Mouse (Mus musculus): Measurements from ENCODE around the gene Tnfrsf9. TPM values are rescaled to one million over a fixed set of nuclear protein-coding genes. Genes with fewer than 3 reads are reported as not detected.

The Tnfrsf9 gene
- polyA plus RNA-seq, 1 experiment from 2014 or later: 0.12 TPM

- 6% methylated on average over 1 of the region's 1 CpGs for WGBS (ENCODE audit: insufficient replicate concordance)
- no peak overlapping the region for H3K27ac ChIP-seq
- H3K4me3 ChIP-seq: no peak overlapping the region
- no peaks in the 10 kb centered on the region for H3K9me3 ChIP-seq (replicated peaks)
- H3K36me3 ChIP-seq: no peaks in the 10 kb centered on the region
- no peak overlapping the region for H3K4me2 ChIP-seq
- no peak overlapping the region for H3K9ac ChIP-seq
- no peaks in the 10 kb centered on the region for H3K4me1 ChIP-seq
- no peak for ATAC-seq
- H3K27me3 ChIP-seq (replicated peaks): no peaks in the 10 kb centered on the region
Measured at GRCm38 (mm10) chr4:150975145-150975544, 60.8 kb downstream of the Tnfrsf9 start.

GRCm38 (mm10) chr4:150978156-150978910 is 64.0 kb downstream of the Tnfrsf9 start:
- Histone ChIP-seq H3K4me2 (no peak overlapping the region), H3K4me1 (no peaks in the 10 kb centered on the region), H3K9me3 (replicated peaks) (no peaks in the 10 kb centered on the region), H3K27me3 (replicated peaks) (no peaks in the 10 kb centered on the region), H3K36me3 (no peaks in the 10 kb centered on the region), H3K9ac (no peak overlapping the region), H3K4me3 (no peak overlapping the region), H3K27ac (no peak overlapping the region)
- ATAC-seq: no peak
- 78% methylated on average over 21 of the region's 21 CpGs for WGBS (ENCODE audit: insufficient replicate concordance)

- no peaks in the 10 kb centered on the region for H3K27me3 ChIP-seq (replicated peaks)
- no peak overlapping the region for H3K9ac ChIP-seq
- no peak overlapping the region for H3K4me3 ChIP-seq
- H3K4me1 ChIP-seq: no peaks in the 10 kb centered on the region
- H3K9me3 ChIP-seq (replicated peaks): no peaks in the 10 kb centered on the region
- H3K27ac ChIP-seq: no peak overlapping the region
- no peaks in the 10 kb centered on the region for H3K36me3 ChIP-seq
- 72% methylated on average over 9 of the region's 9 CpGs for WGBS (ENCODE audit: insufficient replicate concordance)
- no peak for ATAC-seq
- H3K4me2 ChIP-seq: no peak overlapping the region
Measured at GRCm38 (mm10) chr4:150979455-150979854, 65.1 kb downstream of the Tnfrsf9 start.

- no peak overlapping the region for H3K27ac ChIP-seq
- H3K27me3 ChIP-seq (replicated peaks): no peaks in the 10 kb centered on the region
- no peak for ATAC-seq
- no peaks in the 10 kb centered on the region for H3K4me1 ChIP-seq
- WGBS (ENCODE audit: insufficient replicate concordance): 67% methylated on average over 5 of the region's 5 CpGs
- no peak overlapping the region for H3K4me3 ChIP-seq
- H3K4me2 ChIP-seq: no peak overlapping the region
- H3K9me3 ChIP-seq (replicated peaks): no peaks in the 10 kb centered on the region
- H3K36me3 ChIP-seq: no peaks in the 10 kb centered on the region
- H3K9ac ChIP-seq: no peak overlapping the region
Measured at GRCm38 (mm10) chr4:150980153-150980552, 65.8 kb downstream of the Tnfrsf9 start.

- 38% methylated on average over 6 of the region's 6 CpGs for WGBS (ENCODE audit: insufficient replicate concordance)
- Histone ChIP-seq H3K4me3 (no peak overlapping the region), H3K27ac (no peak overlapping the region), H3K4me1 (no peaks in the 10 kb centered on the region), H3K9me3 (replicated peaks) (0 out of 2 replicates have a peak, but pooled peaks cover 5% of the 10 kb centered on the region), H3K4me2 (no peak overlapping the region), H3K9ac (no peak overlapping the region), H3K36me3 (no peaks in the 10 kb centered on the region), H3K27me3 (replicated peaks) (no peaks in the 10 kb centered on the region)
- no peak for ATAC-seq
Measured at GRCm38 (mm10) chr4:150990148-150990547, 75.8 kb downstream of the Tnfrsf9 start.

Other genes with a start within 250 kb of the Tnfrsf9 start
- gene Errfi1, start 60.6 kb upstream of the Tnfrsf9 start, polyA plus RNA-seq (2016; fragmentation: Nextera tagmentation; extraction: Ambion mirVana): 14.7 and 14.9 TPM in 2 replicates
- gene Park7, start 125 bp upstream of the Tnfrsf9 start, polyA plus RNA-seq (2016; fragmentation: Nextera tagmentation; extraction: Ambion mirVana): 326 and 344 TPM in 2 replicates
- not detected in 2 replicates for gene Uts2, start 82.5 kb downstream of the Tnfrsf9 start, polyA plus RNA-seq (2016; fragmentation: Nextera tagmentation; extraction: Ambion mirVana)
- gene Per3, start 130.1 kb downstream of the Tnfrsf9 start, polyA plus RNA-seq (2016; fragmentation: Nextera tagmentation; extraction: Ambion mirVana): 4.3 and 4.9 TPM in 2 replicates
- gene Vamp3, start 143.4 kb downstream of the Tnfrsf9 start, polyA plus RNA-seq (2016; fragmentation: Nextera tagmentation; extraction: Ambion mirVana): 51.0 and 53.2 TPM in 2 replicates
- gene Gm13090, start 175.0 kb downstream of the Tnfrsf9 start, polyA plus RNA-seq (2016; fragmentation: Nextera tagmentation; extraction: Ambion mirVana): not detected in 2 replicates

Measured in liver, embryonic 12.5 days (tissue).